Mouse (Mus musculus) brain, embryonic 14.5 days (tissue): ENCODE measurements around the gene Tfr2.

ENCODE experiments used
- CTCF ChIP-seq: fragments of 200-500 bp; IDR thresholded peaks from 2 replicates; pipeline ENCODE4 v1.5.1; 2012; ENCODE audit warnings: inconsistent platforms, mild to moderate bottlenecking, moderate library complexity, borderline replicate concordance; ENCODE audit not compliant: insufficient read depth, insufficient read length; ENCODE audit errors: extremely low read depth
- POLR2A ChIP-seq: fragments of 200-500 bp; IDR thresholded peaks from 2 replicates; pipeline ENCODE4 v1.6.1; 2012; ENCODE audit warnings: mild to moderate bottlenecking, inconsistent platforms, borderline replicate concordance; ENCODE audit not compliant: poor library complexity, insufficient read depth, insufficient read length, severe bottlenecking; ENCODE audit errors: extremely low read depth

DNA sequence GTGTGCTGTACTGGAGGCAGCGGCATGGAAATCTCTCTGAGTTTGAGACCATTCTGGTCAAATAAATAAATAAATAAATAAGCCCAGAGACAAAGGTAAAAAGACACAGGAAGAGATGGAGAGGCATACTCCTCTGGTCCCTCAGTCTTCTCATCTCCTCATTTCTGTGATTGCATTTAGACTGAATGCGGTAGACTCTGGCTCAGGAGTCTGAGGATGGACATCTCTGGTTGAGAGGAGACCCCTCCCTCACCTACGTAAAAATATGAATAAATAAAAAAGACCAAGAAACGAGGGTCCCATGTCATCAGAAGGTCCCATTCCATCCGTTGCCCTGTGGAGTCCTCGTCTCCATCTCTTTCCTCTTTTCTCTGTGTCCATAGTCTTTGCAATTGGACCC is 16.6 kb upstream of the Tfr2 start:
- TF ChIP-seq CTCF = no peak
- TF ChIP-seq POLR2A = no peak
